Mouse (Mus musculus) urinary bladder, adult 2 months (tissue): ENCODE data around the gene D930007J09Rik. TPM values are rescaled to one million over a fixed set of nuclear protein-coding genes. Genes with fewer than 3 reads are reported as not detected.

Experiments used
- polyA plus RNA-seq: library from polyadenylated mRNA; depleted of rRNA; stranded (reverse); fragments of >200 nt; gene quantifications from 2 replicates; pipeline ENCODE4 v1.2.3, GENCODE M21; 2012; rRNA removed

Gene D930007J09Rik
- polyA plus RNA-seq, 1 experiment = not detected

Other genes starting within 250 kb of the D930007J09Rik start
- gene Mylk4, start 18.9 kb downstream of the D930007J09Rik start, polyA plus RNA-seq = 0.01 and 0.04 TPM in 2 replicates
- gene Wrnip1, start 811 bp downstream of the D930007J09Rik start, polyA plus RNA-seq = 33.8 and 34.4 TPM in 2 replicates
- gene Serpinb1a, start 48.3 kb upstream of the D930007J09Rik start, polyA plus RNA-seq = 14.6 and 18.0 TPM in 2 replicates
- 0.38 and 0.45 TPM in 2 replicates for gene Serpinb1c, start 95.4 kb upstream of the D930007J09Rik start, polyA plus RNA-seq
- 15.0 and 22.1 TPM in 2 replicates for gene Serpinb6b, start 162.4 kb upstream of the D930007J09Rik start, polyA plus RNA-seq
- 19.2 and 19.5 TPM in 2 replicates for gene Serpinb9, start 200.4 kb upstream of the D930007J09Rik start, polyA plus RNA-seq
- gene Serpinb9b, start 224.6 kb upstream of the D930007J09Rik start, polyA plus RNA-seq = 0.50 and 0.78 TPM in 2 replicates